Mouse (Mus musculus) NIH3T3 (cell line): Measurements from ENCODE around the gene Selenbp2.
"Not testable (repeated sequence)": the region's sequence is repeated elsewhere in the genome, so short reads cannot be mapped to it uniquely, and the experiment has no call there.

Experiments
- DNase-seq: peaks from one replicate; pipeline ENCODE4 v3.0.0-alpha.2; 2012; ENCODE audit warnings: low read depth

Gene Selenbp2

GRCm38 (mm10) chr3:94691694-94692093 lies 1.7 kb upstream of the Selenbp2 start:
- DNase-seq = not testable (repeated sequence)

DNA sequence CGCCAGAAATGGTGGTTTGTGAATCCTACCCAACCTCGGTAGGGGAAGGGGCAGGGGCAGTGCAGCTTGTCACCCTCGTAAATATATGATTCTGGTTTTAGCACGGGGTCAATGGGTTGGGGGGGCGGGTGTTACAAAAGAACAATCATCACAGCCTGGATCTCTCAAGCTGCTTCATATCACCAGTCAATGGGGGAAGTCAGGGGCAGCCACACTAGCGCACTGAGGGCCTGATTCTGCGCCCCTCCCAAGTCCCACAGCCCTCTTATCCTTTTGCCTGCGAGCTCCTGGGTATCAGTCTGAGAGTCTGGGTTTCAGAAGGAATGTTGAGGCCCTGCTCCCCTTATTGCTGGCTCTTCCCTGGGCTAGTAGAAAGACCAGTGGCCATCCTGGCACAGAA lies 518 bp downstream of the Selenbp2 start:
- DNase-seq = not testable (repeated sequence)

GRCm38 (mm10) chr3:94695591-94695990 lies 2.2 kb downstream of the Selenbp2 start:
- not testable (repeated sequence) for DNase-seq

DNA sequence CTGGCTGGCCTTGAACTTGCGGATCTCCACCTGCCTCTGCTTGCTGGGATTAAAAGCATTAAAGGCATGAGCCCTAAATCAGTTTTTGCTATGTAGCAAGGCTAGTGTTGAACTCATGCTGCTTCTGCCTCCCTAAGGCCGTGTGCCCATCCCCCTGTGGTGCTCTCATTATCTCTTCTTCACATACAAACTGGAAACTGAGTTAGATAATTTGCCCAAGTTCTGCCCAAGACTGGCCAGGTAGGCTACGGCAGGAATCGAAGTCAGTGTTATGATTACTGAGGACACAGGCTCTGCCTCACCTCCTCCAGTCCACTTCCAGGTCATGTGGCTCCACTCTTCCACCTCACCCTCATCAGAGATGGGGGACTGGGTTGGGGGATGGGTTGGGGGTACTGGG lies 2.9 kb downstream of the Selenbp2 start:
- not testable (repeated sequence) for DNase-seq

DNA sequence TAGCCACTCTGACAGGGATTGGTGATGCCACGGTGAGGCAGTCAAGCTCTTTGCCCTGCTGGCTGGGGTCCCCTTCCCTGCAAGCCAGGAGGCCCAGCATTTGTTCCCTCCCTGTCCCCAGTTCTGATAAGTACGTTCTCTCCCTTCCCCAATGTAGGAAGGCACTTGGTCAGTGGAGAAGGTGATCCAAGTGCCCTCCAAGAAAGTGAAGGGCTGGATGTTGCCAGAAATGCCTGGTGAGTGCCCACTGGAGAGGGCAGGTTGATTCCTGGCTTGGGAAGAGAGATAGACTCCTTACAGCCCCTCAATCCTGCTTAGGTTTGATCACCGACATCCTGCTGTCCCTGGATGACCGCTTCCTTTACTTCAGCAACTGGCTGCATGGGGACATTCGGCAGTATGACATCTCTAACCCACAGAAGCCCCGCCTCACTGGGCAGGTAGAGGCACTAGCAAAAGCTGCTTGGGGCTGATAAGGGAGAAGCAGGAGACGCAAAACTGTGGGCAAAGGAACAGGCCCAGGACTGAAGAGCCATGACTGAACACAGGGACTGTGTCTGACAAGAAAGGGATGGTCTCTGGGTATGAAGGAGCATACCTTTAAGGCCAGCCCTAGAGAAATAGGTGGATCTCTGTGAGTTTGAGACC lies 8.9 kb downstream of the Selenbp2 start:
- not testable (repeated sequence) for DNase-seq

GRCm38 (mm10) chr3:94702856-94703255 lies 9.5 kb downstream of the Selenbp2 start:
- no peak for DNase-seq

DNA sequence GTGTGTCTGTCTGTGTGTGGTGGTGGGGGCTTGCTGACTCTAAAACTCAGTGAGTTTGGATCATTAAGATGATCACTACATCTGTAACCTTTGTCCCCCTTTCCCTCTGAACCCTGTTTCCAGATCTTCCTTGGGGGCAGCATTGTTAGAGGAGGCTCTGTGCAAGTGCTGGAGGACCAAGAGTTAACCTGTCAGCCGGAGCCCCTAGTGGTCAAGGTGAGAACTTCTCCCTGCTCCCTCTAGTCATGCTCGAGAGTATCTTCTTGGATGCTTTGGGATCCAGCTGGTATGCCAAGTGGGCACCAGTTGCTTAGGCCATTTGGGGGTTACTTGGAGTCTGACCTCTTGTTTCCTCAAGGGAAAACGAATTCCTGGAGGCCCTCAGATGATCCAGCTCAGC lies 10.0 kb downstream of the Selenbp2 start:
- DNase-seq = not testable (repeated sequence)

DNA sequence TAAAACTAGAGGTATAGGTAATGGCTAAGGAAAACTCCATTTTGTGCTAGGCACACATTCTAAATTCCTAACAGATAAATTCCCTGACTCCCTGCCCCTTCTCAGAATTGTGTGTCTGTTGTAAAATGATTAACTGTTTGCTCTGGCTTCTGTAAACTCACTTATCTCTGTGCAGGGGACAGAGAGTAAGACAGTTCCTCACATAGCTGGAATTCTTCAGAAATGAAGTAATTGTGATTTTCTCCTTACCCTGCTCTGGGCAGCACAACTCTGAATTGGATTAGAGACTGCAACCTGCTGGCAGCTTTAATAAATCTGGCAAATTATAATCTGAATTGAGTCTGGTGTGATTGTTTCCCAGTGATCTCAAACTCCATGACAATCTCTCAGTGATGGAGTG lies 17.2 kb downstream of the Selenbp2 start:
- DNase-seq = not testable (repeated sequence)

DNA sequence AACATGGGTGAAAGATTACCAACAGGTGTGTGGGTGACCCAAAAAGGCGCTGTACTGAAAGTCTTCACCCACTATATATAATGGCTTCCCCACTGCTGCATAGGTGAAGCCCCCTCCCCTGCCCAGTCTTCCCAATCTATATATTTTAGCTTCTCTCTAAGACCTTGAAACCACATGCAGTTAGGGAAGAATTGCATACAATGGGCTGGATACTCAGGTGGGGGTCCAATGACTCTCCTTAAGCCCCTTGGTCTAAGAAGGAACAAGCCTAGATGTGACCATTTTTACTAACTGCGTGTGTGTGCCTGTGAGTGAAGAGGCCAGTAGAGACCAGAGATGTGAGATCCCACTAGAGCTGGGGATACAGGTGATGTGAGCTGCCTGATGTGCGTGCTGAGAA lies 20.1 kb downstream of the Selenbp2 start:
- not testable (repeated sequence) for DNase-seq

- DNase-seq = not testable (repeated sequence)
Observed at GRCm38 (mm10) chr3:94718253-94718652, 24.9 kb downstream of the Selenbp2 start.

- peak; percentile 60 for DNase-seq
Observed at GRCm38 (mm10) chr3:94723637-94724036, 30.3 kb downstream of the Selenbp2 start.

DNA sequence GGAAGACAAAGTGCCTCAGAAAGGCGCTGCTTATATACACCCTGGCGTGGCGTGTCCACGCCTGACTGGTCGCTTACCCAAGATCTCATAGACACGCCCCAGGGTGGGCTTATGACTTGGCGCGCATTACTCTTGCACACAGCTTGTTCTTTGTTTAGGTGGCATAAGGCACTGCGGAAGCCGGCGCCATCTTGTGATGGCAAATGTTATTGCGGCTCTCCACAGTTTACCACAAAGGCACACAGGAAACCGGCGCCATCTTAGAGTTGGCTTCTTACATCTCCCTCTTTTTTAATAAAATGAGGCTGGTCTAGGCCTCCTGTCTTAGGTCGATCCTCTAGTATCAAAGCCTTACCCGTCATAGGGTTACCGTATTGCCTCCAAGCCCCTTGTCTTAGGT lies 52.3 kb downstream of the Selenbp2 start:
- DNase-seq = no peak
